Mouse (Mus musculus): ENCODE measurements at regions not wholly inside any gene's neighbourhood (a gene's known extent, or its start where the extent isn't known, plus 50 kb on each side); places are given as distances from the start of the nearest gene placed in this dataset.

- H3K4me3 ChIP-seq (ENCODE audit: low read depth, low read length), result no peak overlapping the region
- no peaks in the 10 kb centered on the region for H3K36me3 ChIP-seq (replicated peaks; ENCODE audit: insufficient read depth, low read length)
- no peaks in the 10 kb centered on the region for H3K9me3 ChIP-seq (ENCODE audit: low read length)
- DNase-seq (no peak), ATAC-seq (no peak)
- TF ChIP-seq EP300 (IDR thresholded peaks at IDR 0.05; ENCODE audit: low read depth) (no peak), CTCF (IDR thresholded peaks at IDR 0.05; ENCODE audit: low read depth) (no peak)
- H3K4me1 ChIP-seq (ENCODE audit: insufficient read depth), result no peaks in the 10 kb centered on the region
- H3K27me3 ChIP-seq (ENCODE audit: insufficient read depth, low read length), result no peaks in the 10 kb centered on the region
- H3K9ac ChIP-seq (replicated peaks), result no peak overlapping the region
- H3K4me2 ChIP-seq (ENCODE audit: low read depth, low read length), result no peak overlapping the region
- 83% methylated on average over 8 of the region's 8 CpGs for WGBS (ENCODE audit: insufficient replicate concordance)
- H3K27ac ChIP-seq (ENCODE audit: low read depth), result no peak overlapping the region
These were observed 123.5 kb upstream of the Ado start for GRCm38 (mm10) chr10:67672281-67672680.

- no peaks in the 10 kb centered on the region for H3K36me3 ChIP-seq (replicated peaks; ENCODE audit: insufficient read depth, low read length)
- H3K9me3 ChIP-seq (ENCODE audit: low read length), result no peaks in the 10 kb centered on the region
- ATAC-seq, result no peak
- H3K4me2 ChIP-seq (ENCODE audit: low read depth, low read length), result no peak overlapping the region
- H3K27me3 ChIP-seq (ENCODE audit: insufficient read depth, low read length), result no peaks in the 10 kb centered on the region
- DNase-seq, result no peak
- TF ChIP-seq EP300 (IDR thresholded peaks at IDR 0.05; ENCODE audit: low read depth) (no peak), CTCF (IDR thresholded peaks at IDR 0.05; ENCODE audit: low read depth) (no peak)
- H3K9ac ChIP-seq (replicated peaks), result no peak overlapping the region
- H3K4me1 ChIP-seq (ENCODE audit: insufficient read depth), result no peaks in the 10 kb centered on the region
- H3K4me3 ChIP-seq (ENCODE audit: low read depth, low read length), result no peak overlapping the region
- whole genome bisulfite sequencing (ENCODE audit: insufficient replicate concordance), result 77% methylated on average over 2 of the region's 2 CpGs
- H3K27ac ChIP-seq (ENCODE audit: low read depth), result no peak overlapping the region
These were observed 120.3 kb upstream of the Ado start for GRCm38 (mm10) chr10:67669066-67669465.

GRCm38 (mm10) chr10:67663028-67663427, 114.3 kb upstream of the Ado start:
- Histone ChIP-seq H3K4me2 (ENCODE audit: low read depth, low read length) (no peak overlapping the region), H3K9ac (replicated peaks) (no peak overlapping the region), H3K9me3 (ENCODE audit: low read length) (no peaks in the 10 kb centered on the region), H3K4me3 (ENCODE audit: low read depth, low read length) (no peak overlapping the region), H3K27ac (ENCODE audit: low read depth) (no peak overlapping the region), H3K36me3 (replicated peaks; ENCODE audit: insufficient read depth, low read length) (no peaks in the 10 kb centered on the region), H3K4me1 (ENCODE audit: insufficient read depth) (no peaks in the 10 kb centered on the region), H3K27me3 (ENCODE audit: insufficient read depth, low read length) (no peaks in the 10 kb centered on the region)
- DNase-seq (no peak), ATAC-seq (no peak)
- WGBS (ENCODE audit: insufficient replicate concordance), result 47% methylated on average over 3 of the region's 3 CpGs
- TF ChIP-seq EP300 (IDR thresholded peaks at IDR 0.05; ENCODE audit: low read depth) (no peak), CTCF (IDR thresholded peaks at IDR 0.05; ENCODE audit: low read depth) (no peak)

GRCm38 (mm10) chr10:67661666-67662065, 112.9 kb upstream of the Ado start:
- Histone ChIP-seq H3K36me3 (replicated peaks; ENCODE audit: insufficient read depth, low read length) (no peaks in the 10 kb centered on the region), H3K9me3 (ENCODE audit: low read length) (no peaks in the 10 kb centered on the region), H3K4me1 (ENCODE audit: insufficient read depth) (no peaks in the 10 kb centered on the region), H3K27ac (ENCODE audit: low read depth) (no peak overlapping the region), H3K9ac (replicated peaks) (no peak overlapping the region), H3K27me3 (ENCODE audit: insufficient read depth, low read length) (no peaks in the 10 kb centered on the region), H3K4me2 (ENCODE audit: low read depth, low read length) (no peak overlapping the region), H3K4me3 (ENCODE audit: low read depth, low read length) (no peak overlapping the region)
- ATAC-seq (no peak), DNase-seq (no peak)
- TF ChIP-seq EP300 (IDR thresholded peaks at IDR 0.05; ENCODE audit: low read depth) (no peak), CTCF (IDR thresholded peaks at IDR 0.05; ENCODE audit: low read depth) (no peak)
- 61% methylated on average over 4 of the region's 4 CpGs for WGBS (ENCODE audit: insufficient replicate concordance)

- no peak for DNase-seq
- no peaks in the 10 kb centered on the region for H3K27me3 ChIP-seq (ENCODE audit: insufficient read depth, low read length)
- H3K36me3 ChIP-seq (replicated peaks; ENCODE audit: insufficient read depth, low read length), result no peaks in the 10 kb centered on the region
- ATAC-seq, result no peak
- H3K4me3 ChIP-seq (ENCODE audit: low read depth, low read length), result no peak overlapping the region
- no peak overlapping the region for H3K9ac ChIP-seq (replicated peaks)
- no peaks in the 10 kb centered on the region for H3K4me1 ChIP-seq (ENCODE audit: insufficient read depth)
- no peaks in the 10 kb centered on the region for H3K9me3 ChIP-seq (ENCODE audit: low read length)
- H3K27ac ChIP-seq (ENCODE audit: low read depth), result no peak overlapping the region
- H3K4me2 ChIP-seq (ENCODE audit: low read depth, low read length), result no peak overlapping the region
- TF ChIP-seq EP300 (IDR thresholded peaks at IDR 0.05; ENCODE audit: low read depth), result no peak
- no peak for TF ChIP-seq CTCF (IDR thresholded peaks at IDR 0.05; ENCODE audit: low read depth)
- 50% methylated on average over 4 of the region's 4 CpGs for WGBS (ENCODE audit: insufficient replicate concordance)
These were observed 109.3 kb upstream of the Ado start for GRCm38 (mm10) chr10:67658005-67658545.

- WGBS (ENCODE audit: insufficient replicate concordance), result 36% methylated on average over 2 of the region's 2 CpGs
- TF ChIP-seq CTCF (IDR thresholded peaks at IDR 0.05; ENCODE audit: low read depth) (no peak), EP300 (IDR thresholded peaks at IDR 0.05; ENCODE audit: low read depth) (no peak)
- Histone ChIP-seq H3K4me2 (ENCODE audit: low read depth, low read length) (no peak overlapping the region), H3K9ac (replicated peaks) (no peak overlapping the region), H3K4me3 (ENCODE audit: low read depth, low read length) (no peak overlapping the region), H3K27me3 (ENCODE audit: insufficient read depth, low read length) (no peaks in the 10 kb centered on the region), H3K9me3 (ENCODE audit: low read length) (no peaks in the 10 kb centered on the region), H3K27ac (ENCODE audit: low read depth) (no peak overlapping the region), H3K4me1 (ENCODE audit: insufficient read depth) (no peaks in the 10 kb centered on the region), H3K36me3 (replicated peaks; ENCODE audit: insufficient read depth, low read length) (no peaks in the 10 kb centered on the region)
- DNase-seq (no peak), ATAC-seq (no peak)
These were observed 108.5 kb upstream of the Ado start for GRCm38 (mm10) chr10:67657305-67657704.

GRCm38 (mm10) chr10:67654518-67654917, 105.8 kb upstream of the Ado start:
- 85% methylated on average over 10 of the region's 10 CpGs for WGBS (ENCODE audit: insufficient replicate concordance)
- ATAC-seq, result no peak
- DNase-seq, result no peak

More at GRCm38 (mm10) chr10:67654518-67654917, 105.8 kb upstream of the Ado start:
- TF ChIP-seq EP300 (IDR thresholded peaks at IDR 0.05; ENCODE audit: low read depth), result no peak
- no peak for TF ChIP-seq CTCF (IDR thresholded peaks at IDR 0.05; ENCODE audit: low read depth)
- Histone ChIP-seq H3K9me3 (ENCODE audit: low read length) (no peaks in the 10 kb centered on the region), H3K27ac (ENCODE audit: low read depth) (no peak overlapping the region; the same call in 1 of the 2 replicates), H3K9ac (replicated peaks) (no peak overlapping the region), H3K4me2 (ENCODE audit: low read depth, low read length) (no peak overlapping the region), H3K27me3 (ENCODE audit: insufficient read depth, low read length) (no peaks in the 10 kb centered on the region), H3K36me3 (replicated peaks; ENCODE audit: insufficient read depth, low read length) (no peaks in the 10 kb centered on the region), H3K4me1 (ENCODE audit: insufficient read depth) (no peaks in the 10 kb centered on the region), H3K4me3 (ENCODE audit: low read depth, low read length) (no peak overlapping the region)
